Mouse (Mus musculus) testis, adult 2 months (tissue): ENCODE results near the gene Fes. TPM values are rescaled to one million over a fixed set of nuclear protein-coding genes. Genes with fewer than 3 reads are reported as not detected.

Experiments used
- H3K27ac ChIP-seq: fragments of 200-500 bp; 2 replicates; pipeline ENCODE4 v1.5.1; 2012; ENCODE audit warnings: low read depth, low read length; ENCODE audit not compliant: control insufficient read depth, insufficient read depth
- H3K27me3 ChIP-seq: fragments of 200-500 bp; 2 replicates; pipeline ENCODE4 v1.6.1; 2012; ENCODE audit warnings: mild to moderate bottlenecking, low read length, moderate library complexity; ENCODE audit not compliant: control insufficient read depth, insufficient read depth
- H3K36me3 ChIP-seq: fragments of 200-500 bp; 2 replicates; pipeline ENCODE4 v1.6.1; 2012; ENCODE audit warnings: mild to moderate bottlenecking, low read length; ENCODE audit not compliant: control insufficient read depth, insufficient read depth
- H3K4me1 ChIP-seq: fragments of 200-500 bp; 2 replicates; pipeline ENCODE4 v1.6.1; 2012; ENCODE audit warnings: low read length; ENCODE audit not compliant: control insufficient read depth, insufficient read depth
- H3K4me3 ChIP-seq: fragments of 200-500 bp; 2 replicates; pipeline ENCODE4 v1.5.1; 2012; ENCODE audit warnings: low read depth, mild to moderate bottlenecking, low read length, moderate library complexity, mixed read lengths; ENCODE audit not compliant: control insufficient read depth
- CTCF ChIP-seq: fragments of 200-500 bp; IDR thresholded peaks from 2 replicates; pipeline ENCODE4 v1.5.1; 2012; ENCODE audit warnings: low read depth, mild to moderate bottlenecking, inconsistent platforms, low read length, moderate library complexity; ENCODE audit not compliant: control insufficient read depth, insufficient read depth, insufficient replicate concordance
- POLR2A ChIP-seq: fragments of 200-500 bp; IDR thresholded peaks from 2 replicates; pipeline ENCODE4 v1.6.1; 2012; ENCODE audit warnings: low read depth, mild to moderate bottlenecking, inconsistent platforms, low read length, moderate library complexity; ENCODE audit not compliant: control insufficient read depth
- polyA plus RNA-seq: library from polyadenylated mRNA; depleted of rRNA; stranded (reverse); fragments of >200 nt; gene quantifications from 2 replicates; pipeline ENCODE4 v1.2.3, GENCODE M21; 2012

Gene Fes
- polyA plus RNA-seq, 1 experiment: 1.5 TPM

DNA sequence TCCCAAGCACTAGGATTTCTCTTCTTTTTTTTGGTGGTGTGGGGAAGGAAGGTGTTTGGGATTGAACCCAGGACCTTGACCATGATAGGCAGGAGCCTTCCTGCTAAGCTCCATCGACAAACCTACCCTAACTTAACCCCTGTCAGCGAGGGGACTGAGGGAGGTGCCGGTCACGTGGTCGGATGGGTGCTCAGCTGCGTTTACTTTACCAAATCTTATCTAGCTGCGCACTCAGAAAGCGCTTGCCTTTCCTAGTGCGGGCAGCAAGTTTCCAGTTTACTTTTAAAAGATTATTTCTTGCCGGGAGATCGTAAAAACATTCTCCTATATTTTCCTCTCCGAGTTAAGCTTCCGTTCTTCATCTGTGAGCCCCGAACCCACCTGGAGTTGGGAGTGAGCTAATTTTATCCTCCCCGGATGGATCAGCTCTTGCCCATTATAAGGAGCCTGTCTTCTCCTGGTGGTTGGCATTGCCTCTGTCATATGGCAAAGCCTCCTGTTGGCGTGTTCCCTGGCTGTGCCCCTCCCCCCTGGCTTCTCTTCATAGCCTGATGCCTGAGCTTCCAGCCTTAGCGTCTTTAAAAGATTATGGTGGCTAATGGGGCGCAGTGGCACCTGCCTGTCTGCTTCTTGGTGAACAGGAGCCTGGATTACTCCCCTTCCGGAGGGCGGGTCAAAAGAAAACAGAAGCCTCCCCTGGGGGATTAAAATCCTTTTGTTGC lies 35.2 kb upstream of the Fes start:
- Histone ChIP-seq H3K27ac (no peak overlapping the region), H3K4me3 (no peak overlapping the region), H3K36me3 (no peaks in the 10 kb centered on the region), H3K27me3 (no peaks in the 10 kb centered on the region), H3K4me1 (peaks cover 4% of the 10 kb centered on the region)
- TF ChIP-seq CTCF (no peak), POLR2A (no peak)

DNA sequence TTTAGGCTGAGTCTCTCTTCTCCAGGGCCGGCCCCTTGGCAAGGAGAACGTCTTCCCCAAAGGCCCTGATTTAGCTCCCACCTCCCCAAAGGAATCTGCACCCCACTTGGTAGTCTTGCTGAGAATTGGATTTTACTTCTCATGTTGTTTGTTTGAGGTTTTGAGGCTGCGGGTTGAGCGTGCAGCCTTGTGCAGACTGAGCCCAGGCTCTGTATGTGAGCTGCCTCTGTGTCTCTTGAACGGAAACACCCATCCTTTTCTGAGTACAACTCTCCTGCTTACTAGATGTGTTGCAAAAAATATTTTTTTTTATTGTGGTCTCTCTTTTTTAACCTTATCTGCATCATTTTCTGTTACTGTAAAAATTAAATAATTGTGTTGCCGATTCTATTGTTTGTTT lies 33.8 kb upstream of the Fes start:
- Histone ChIP-seq H3K27me3 (no peaks in the 10 kb centered on the region), H3K4me1 (peaks cover 4% of the 10 kb centered on the region), H3K4me3 (no peak overlapping the region), H3K27ac (no peak overlapping the region), H3K36me3 (no peaks in the 10 kb centered on the region)
- TF ChIP-seq CTCF (no peak), POLR2A (no peak)

DNA sequence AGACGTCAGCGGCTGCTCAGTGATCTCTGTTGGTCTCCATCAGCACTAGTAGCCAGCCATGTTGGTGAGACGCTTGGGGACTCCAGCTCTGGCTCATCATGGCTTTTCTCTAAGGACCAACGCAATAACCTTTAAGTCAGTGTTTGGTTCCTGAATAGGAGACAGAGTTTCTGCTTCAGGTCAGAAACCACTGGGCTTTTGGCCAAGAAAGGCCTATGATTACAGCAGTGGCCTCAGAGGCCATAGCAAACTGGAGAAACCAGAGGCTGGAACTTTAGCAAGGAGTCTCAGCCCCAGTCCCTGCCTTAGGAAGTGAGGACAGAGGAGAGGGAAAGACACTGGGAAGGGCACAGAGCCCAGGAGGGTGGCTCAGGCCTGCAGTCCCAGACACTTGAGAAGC lies 32.8 kb upstream of the Fes start:
- Histone ChIP-seq H3K36me3 (no peaks in the 10 kb centered on the region), H3K4me1 (peaks cover 4% of the 10 kb centered on the region), H3K4me3 (no peak overlapping the region), H3K27ac (no peak overlapping the region), H3K27me3 (no peaks in the 10 kb centered on the region)
- TF ChIP-seq POLR2A: no peak
- TF ChIP-seq CTCF: no peak

DNA sequence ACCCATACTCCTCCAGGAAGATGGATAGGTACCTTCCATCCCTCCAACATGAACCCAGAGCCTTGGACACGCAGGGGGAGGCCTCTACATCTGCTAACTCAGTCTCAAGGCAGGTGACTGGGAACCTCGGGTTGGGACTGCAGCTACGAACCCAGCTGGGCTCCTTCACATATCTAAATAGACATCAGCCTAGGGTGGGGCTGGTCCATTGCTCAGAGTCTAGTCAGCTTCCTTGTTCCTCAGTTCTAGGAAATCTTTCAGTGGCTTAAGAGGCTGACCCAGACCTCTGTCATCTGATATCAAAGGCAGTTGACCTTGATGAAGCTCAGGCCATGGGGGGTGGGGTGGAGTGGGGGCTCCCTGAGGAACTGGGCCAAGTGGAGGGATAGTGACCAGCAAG lies 31.5 kb upstream of the Fes start:
- H3K36me3 ChIP-seq: no peaks in the 10 kb centered on the region
- H3K27me3 ChIP-seq: no peaks in the 10 kb centered on the region
- TF ChIP-seq POLR2A: no peak
- TF ChIP-seq CTCF: no peak
- peaks cover 4% of the 10 kb centered on the region for H3K4me1 ChIP-seq
- no peak overlapping the region for H3K4me3 ChIP-seq
- H3K27ac ChIP-seq: no peak overlapping the region

DNA sequence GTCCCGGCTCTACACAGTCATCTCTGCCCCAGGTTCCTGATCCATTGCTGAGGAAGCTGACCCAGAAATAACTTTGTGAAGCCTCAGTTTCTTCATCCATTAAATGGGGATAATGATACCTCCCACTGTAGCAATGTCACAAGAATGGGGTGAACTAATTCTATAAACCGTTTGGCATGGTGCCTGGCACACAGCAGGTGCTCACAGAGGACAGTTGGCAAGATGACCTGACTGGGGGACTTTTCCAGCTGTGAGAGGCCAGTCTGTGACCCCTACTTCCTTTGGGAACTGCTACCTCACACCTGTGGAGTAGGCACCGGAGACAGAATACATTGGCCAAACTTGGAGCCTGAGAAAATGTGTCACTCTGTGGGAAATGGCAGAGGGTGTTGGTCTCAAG lies 30.3 kb upstream of the Fes start:
- peaks cover 6% of the 10 kb centered on the region for H3K4me1 ChIP-seq
- H3K4me3 ChIP-seq: no peak overlapping the region
- H3K27ac ChIP-seq: no peak overlapping the region
- TF ChIP-seq POLR2A (no peak), CTCF (no peak)
- H3K27me3 ChIP-seq: no peaks in the 10 kb centered on the region
- H3K36me3 ChIP-seq: no peaks in the 10 kb centered on the region

DNA sequence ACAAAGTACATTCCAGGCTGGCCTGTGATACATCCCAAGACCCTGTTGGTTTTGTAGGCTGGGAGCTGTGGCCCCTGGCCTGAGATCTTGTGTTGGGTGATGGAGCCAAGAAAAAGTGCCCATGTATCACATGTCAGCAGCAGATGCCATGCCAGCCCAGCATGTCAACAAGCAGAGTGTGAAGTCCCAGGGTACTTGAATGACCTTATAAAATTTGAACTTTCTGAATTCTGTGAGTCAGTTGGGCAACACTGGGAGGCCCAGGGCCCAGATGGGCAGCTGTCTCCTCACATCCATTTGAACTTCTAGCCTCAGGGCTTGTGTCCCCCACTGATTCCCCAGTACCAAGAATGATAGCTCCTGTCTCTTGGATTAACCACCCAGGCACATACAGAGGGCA lies 29.9 kb upstream of the Fes start:
- no peaks in the 10 kb centered on the region for H3K27me3 ChIP-seq
- H3K36me3 ChIP-seq: no peaks in the 10 kb centered on the region
- H3K4me3 ChIP-seq: no peak overlapping the region
- TF ChIP-seq POLR2A (no peak), CTCF (no peak)
- no peak overlapping the region for H3K27ac ChIP-seq
- H3K4me1 ChIP-seq: peaks cover 4% of the 10 kb centered on the region

DNA sequence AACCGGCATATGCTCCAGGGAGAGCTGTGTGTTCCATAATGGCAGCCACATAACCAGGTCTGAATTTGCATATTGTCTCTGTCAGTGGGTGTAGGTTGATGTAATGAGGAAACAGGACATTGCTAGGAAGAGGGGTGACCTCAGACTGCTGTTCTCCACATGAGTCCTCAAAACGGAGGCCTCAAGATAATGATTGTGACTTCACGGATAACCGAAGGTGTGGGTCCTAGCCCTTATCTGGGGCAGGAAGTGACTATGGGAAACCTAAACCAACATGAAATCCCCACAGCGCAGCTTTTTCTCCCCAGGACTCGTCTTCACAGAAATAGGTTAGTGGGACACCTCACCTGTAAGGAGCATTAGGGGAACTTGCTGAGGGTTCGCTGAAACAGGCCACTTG lies 29.2 kb upstream of the Fes start:
- no peak for TF ChIP-seq CTCF
- TF ChIP-seq POLR2A: no peak
- Histone ChIP-seq H3K27me3 (no peaks in the 10 kb centered on the region), H3K4me3 (no peak overlapping the region), H3K36me3 (no peaks in the 10 kb centered on the region), H3K27ac (no peak overlapping the region), H3K4me1 (peaks cover 3% of the 10 kb centered on the region; the same call in 1 of the 2 replicates)
